Mouse (Mus musculus) lung, adult 2 months (tissue): ENCODE data around the gene Gm20388. TPM values are rescaled to one million over a fixed set of nuclear protein-coding genes. Genes with fewer than 3 reads are reported as not detected.

Experiments
- DNase-seq: peaks from one replicate; pipeline ENCODE4 v3.0.0; 2022
- H3K4me1 ChIP-seq: fragments of 200-500 bp; 2 replicates; pipeline ENCODE4 v1.6.1; 2011; ENCODE audit warnings: low read length; ENCODE audit not compliant: control insufficient read depth, insufficient read depth
- H3K4me3 ChIP-seq: fragments of 200-500 bp; replicated peaks from 2 replicates; pipeline ENCODE3; 2011; ENCODE audit warnings: low read depth, mild to moderate bottlenecking, control low read depth, low read length; ENCODE audit errors: extremely low read depth
- CTCF ChIP-seq: fragments of 200-500 bp; IDR thresholded peaks from 2 replicates; pipeline ENCODE4 v1.5.1; 2011; ENCODE audit warnings: mild to moderate bottlenecking, low read length, control low read depth; ENCODE audit not compliant: insufficient read depth
- POLR2A ChIP-seq: fragments of 200-500 bp; IDR thresholded peaks from 2 replicates; pipeline ENCODE4 v1.6.1; 2011; ENCODE audit warnings: low read depth, mild to moderate bottlenecking, control low read depth, low read length, borderline replicate concordance; ENCODE audit errors: extremely low read depth
- WGBS: fragments of 180-500 bp; shearing (Covaris S2); methylation state at CpG from one replicate; pipeline ENCODE4 v1.1.7; 2018; 5-methylcytosine and 5-hydroxymethylcytosine counted together
- polyA plus RNA-seq: library from polyadenylated mRNA; depleted of rRNA; stranded (reverse); fragments of >200 nt; gene quantifications from 2 replicates; pipeline ENCODE4 v1.2.3, GENCODE M21; 2012

The Gm20388 gene
- polyA plus RNA-seq, 1 experiment = 67.8 TPM

GRCm38 (mm10) chr8:120004154-120004702 is 93.6 kb downstream of the Gm20388 start:
- H3K4me3 ChIP-seq = no peak overlapping the region
- no peak for DNase-seq
- WGBS = 29% methylated on average over 14 of the region's 14 CpGs
- TF ChIP-seq POLR2A (no peak), CTCF (no peak)
- H3K4me1 ChIP-seq = peaks cover 2% of the 10 kb centered on the region; the same call in 1 of the 2 replicates

- H3K4me3 ChIP-seq = no peak overlapping the region
- 43% methylated on average over 2 of the region's 2 CpGs for WGBS
- H3K4me1 ChIP-seq = peaks cover 2% of the 10 kb centered on the region; the same call in 1 of the 2 replicates
- no peak for TF ChIP-seq POLR2A
- no peak for TF ChIP-seq CTCF
- no peak for DNase-seq
These were observed 94.2 kb downstream of the Gm20388 start for GRCm38 (mm10) chr8:120004705-120005381.

- no peak overlapping the region for H3K4me3 ChIP-seq
- no peak for DNase-seq
- peaks cover 2% of the 10 kb centered on the region; the same call in 1 of the 2 replicates for H3K4me1 ChIP-seq
- WGBS = 45% methylated on average over 9 of the region's 9 CpGs
- TF ChIP-seq CTCF (no peak), POLR2A (no peak)
These were observed 96.1 kb downstream of the Gm20388 start for GRCm38 (mm10) chr8:120006645-120007160.

- 68% methylated on average over 9 of the region's 9 CpGs for WGBS
- peaks cover 2% of the 10 kb centered on the region; the same call in 1 of the 2 replicates for H3K4me1 ChIP-seq
- TF ChIP-seq POLR2A (no peak), CTCF (no peak)
- no peak for DNase-seq
- H3K4me3 ChIP-seq = no peak overlapping the region
These were observed 96.5 kb downstream of the Gm20388 start for GRCm38 (mm10) chr8:120007178-120007577.

GRCm38 (mm10) chr8:120009284-120009683 is 98.6 kb downstream of the Gm20388 start:
- no peak for TF ChIP-seq POLR2A
- no peak for TF ChIP-seq CTCF
- DNase-seq = no peak
- H3K4me1 ChIP-seq = peaks cover 2% of the 10 kb centered on the region; the same call in 1 of the 2 replicates
- 69% methylated on average over 6 of the region's 6 CpGs for WGBS
- H3K4me3 ChIP-seq = no peak overlapping the region

GRCm38 (mm10) chr8:120012491-120012890 is 101.8 kb downstream of the Gm20388 start:
- no peak for TF ChIP-seq POLR2A
- TF ChIP-seq CTCF = no peak
- Histone ChIP-seq H3K4me1 (no peaks in the 10 kb centered on the region), H3K4me3 (no peak overlapping the region)
- WGBS = 90% methylated on average over 8 of the region's 8 CpGs
- DNase-seq = no peak

- WGBS = 56% methylated on average over 9 of the region's 9 CpGs
- no peak for TF ChIP-seq CTCF
- no peak for TF ChIP-seq POLR2A
- DNase-seq = no peak
- Histone ChIP-seq H3K4me3 (no peak overlapping the region), H3K4me1 (no peaks in the 10 kb centered on the region)
These were observed 102.3 kb downstream of the Gm20388 start for GRCm38 (mm10) chr8:120012927-120013326.

GRCm38 (mm10) chr8:120014267-120015023 is 103.8 kb downstream of the Gm20388 start:
- Histone ChIP-seq H3K4me3 (no peak overlapping the region), H3K4me1 (no peaks in the 10 kb centered on the region)
- DNase-seq = no peak
- TF ChIP-seq POLR2A = no peak
- no peak for TF ChIP-seq CTCF
- 44% methylated on average over 15 of the region's 15 CpGs for WGBS

GRCm38 (mm10) chr8:120015916-120016315 is 105.3 kb downstream of the Gm20388 start:
- Histone ChIP-seq H3K4me3 (no peak overlapping the region), H3K4me1 (no peaks in the 10 kb centered on the region)
- no peak for TF ChIP-seq POLR2A
- no peak for TF ChIP-seq CTCF
- WGBS = 84% methylated on average over 8 of the region's 8 CpGs
- DNase-seq = no peak
